Mouse (Mus musculus) stomach, postnatal 0 days (tissue): ENCODE data around the gene Gnptab. TPM values are rescaled to one million over a fixed set of nuclear protein-coding genes. Genes with fewer than 3 reads are reported as not detected.

Experiments used
- ATAC-seq: fragments of 200-750 bp; cut with Nextera tagmentation; 2 replicates; pipeline ENCODE4 v1.8.0; 2017; ENCODE audit not compliant: low FRiP score, low TSS enrichment
- DNase-seq: peaks from one replicate; pipeline ENCODE4 v3.0.0-alpha.2; 2016; ENCODE audit warnings: low spot score
- H3K27ac ChIP-seq: fragments of 300-500 bp; sonication (generic); replicated peaks from 2 replicates; pipeline ENCODE4 v1.5.1; 2014; ENCODE audit warnings: mild to moderate bottlenecking, control low read depth
- H3K27me3 ChIP-seq: fragments of 300-500 bp; sonication (generic); 2 replicates; pipeline ENCODE4 v1.6.1; 2014; ENCODE audit warnings: low read length; ENCODE audit not compliant: control insufficient read depth, insufficient read depth
- H3K36me3 ChIP-seq: fragments of 300-500 bp; sonication (generic); 2 replicates; pipeline ENCODE4 v1.6.1; 2014; ENCODE audit warnings: low read length, mixed read lengths; ENCODE audit not compliant: control insufficient read depth, insufficient read depth
- H3K4me1 ChIP-seq: fragments of 300-500 bp; sonication (generic); replicated peaks from 2 replicates; pipeline ENCODE4 v1.6.1; 2014; ENCODE audit warnings: antibody characterized with exemption; ENCODE audit not compliant: control insufficient read depth, insufficient read depth
- H3K4me2 ChIP-seq: fragments of 300-500 bp; sonication (generic); replicated peaks from 2 replicates; pipeline ENCODE4 v1.6.1; 2014; ENCODE audit warnings: low read depth, mild to moderate bottlenecking, control low read depth, moderate library complexity
- H3K4me3 ChIP-seq: fragments of 300-500 bp; sonication (generic); 2 replicates; pipeline ENCODE4 v1.5.1; 2014; ENCODE audit warnings: low read depth, low read length, control low read depth
- H3K9ac ChIP-seq: fragments of 300-500 bp; sonication (generic); 2 replicates; pipeline ENCODE4 v1.6.1; 2014; ENCODE audit warnings: mild to moderate bottlenecking, low read length, control low read depth, mixed read lengths
- H3K9me3 ChIP-seq: fragments of 300-500 bp; sonication (generic); 2 replicates; pipeline ENCODE4 v1.6.1; 2016; ENCODE audit warnings: low read length; ENCODE audit not compliant: control insufficient read depth
- CTCF ChIP-seq: IDR thresholded peaks from 2 replicates; pipeline ENCODE4 v1.5.1; 2016; ENCODE audit warnings: antibody characterized with exemption, low read depth, mild to moderate bottlenecking, moderate library complexity
- EP300 ChIP-seq: optimal IDR thresholded peaks from 2 replicates; pipeline ENCODE3; 2016; ENCODE audit warnings: antibody characterized with exemption
- WGBS: fragments of 180-500 bp; shearing (Covaris S2); extraction: QIAGEN DNeasy Blood & Tissue Kit; methylation state at CpG from one replicate; pipeline ENCODE4 v1.1.7; 2014; 5-methylcytosine and 5-hydroxymethylcytosine counted together
- polyA plus RNA-seq: library from polyadenylated mRNA; unstranded; fragments of >200 nt; fragmentation: Nextera tagmentation; extraction: Ambion mirVana; gene quantifications from 2 replicates; pipeline ENCODE4 v1.2.1, GENCODE M21; 2015

Gnptab gene
- polyA plus RNA-seq, 1 experiment from 2014 or later = 4.4 TPM

- H3K4me1 ChIP-seq = no peaks in the 10 kb centered on the region
- no peaks in the 10 kb centered on the region for H3K36me3 ChIP-seq
- H3K27me3 ChIP-seq = no peaks in the 10 kb centered on the region
- TF ChIP-seq EP300 (no peak), CTCF (no peak)
- no peak overlapping the region for H3K27ac ChIP-seq
- H3K4me3 ChIP-seq = no peak overlapping the region
- WGBS = 77% methylated on average over 6 of the region's 6 CpGs
- H3K9me3 ChIP-seq = no peaks in the 10 kb centered on the region
- no peak for DNase-seq
- no peak overlapping the region for H3K4me2 ChIP-seq
- no peak overlapping the region for H3K9ac ChIP-seq
- ATAC-seq = no peak
These were observed 19.8 kb downstream of the Gnptab start for GRCm38 (mm10) chr10:88398668-88399243.

DNA sequence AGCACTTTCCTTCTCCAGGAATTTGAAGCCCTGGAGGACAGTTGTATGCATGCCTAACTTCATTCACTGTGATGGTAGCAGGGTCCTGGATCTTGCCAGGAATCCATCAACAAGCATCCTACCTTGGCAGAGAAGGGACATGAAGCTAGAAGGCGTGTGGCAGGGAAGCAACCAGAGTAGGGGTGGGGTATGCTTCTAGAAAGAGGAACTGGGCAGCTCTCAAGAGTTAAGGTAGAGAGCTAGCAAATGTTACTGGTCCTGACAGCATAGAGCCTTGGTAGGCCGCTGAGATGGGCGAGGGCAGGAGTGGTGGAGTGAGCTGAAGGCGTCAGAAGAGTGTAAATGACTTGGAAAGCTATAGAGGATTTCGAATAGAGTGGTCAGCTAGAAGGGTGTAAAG, 20.3 kb downstream of the Gnptab start:
- TF ChIP-seq CTCF = no peak
- TF ChIP-seq EP300 = no peak
- H3K36me3 ChIP-seq = no peaks in the 10 kb centered on the region
- H3K9ac ChIP-seq = no peak overlapping the region
- H3K9me3 ChIP-seq = no peaks in the 10 kb centered on the region
- no peak for DNase-seq
- no peak overlapping the region for H3K4me3 ChIP-seq
- 85% methylated on average over 5 of the region's 5 CpGs for WGBS
- H3K27ac ChIP-seq = no peak overlapping the region
- H3K4me1 ChIP-seq = no peaks in the 10 kb centered on the region
- ATAC-seq = no peak
- no peaks in the 10 kb centered on the region for H3K27me3 ChIP-seq
- H3K4me2 ChIP-seq = no peak overlapping the region

GRCm38 (mm10) chr10:88403021-88403420, 24.1 kb downstream of the Gnptab start:
- TF ChIP-seq EP300 (no peak), CTCF (no peak)
- Histone ChIP-seq H3K27me3 (no peaks in the 10 kb centered on the region), H3K36me3 (no peaks in the 10 kb centered on the region), H3K9ac (no peak overlapping the region), H3K27ac (no peak overlapping the region), H3K9me3 (no peaks in the 10 kb centered on the region), H3K4me1 (no peaks in the 10 kb centered on the region), H3K4me3 (no peak overlapping the region), H3K4me2 (no peak overlapping the region)
- 87% methylated on average over 4 of the region's 4 CpGs for WGBS
- ATAC-seq (no peak), DNase-seq (no peak)

DNA sequence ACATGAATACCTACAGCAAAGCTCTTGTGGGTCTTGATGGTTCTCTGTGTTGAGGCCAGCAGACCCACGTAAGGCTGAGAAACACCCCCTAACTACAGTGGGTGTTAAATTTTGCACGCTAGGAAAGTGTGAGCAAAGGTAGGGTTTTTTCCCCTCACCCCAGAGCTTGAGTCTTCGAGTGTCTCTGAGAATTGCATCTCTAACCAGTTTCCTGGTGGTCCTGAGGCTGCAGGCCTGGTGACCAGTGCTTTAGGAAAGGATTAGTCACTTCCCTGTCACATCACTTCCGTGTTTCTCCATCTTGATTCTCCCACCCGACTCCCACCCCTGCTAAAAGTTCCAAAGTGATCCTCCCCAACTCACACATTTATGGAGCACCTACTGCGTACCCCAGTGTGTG, 25.3 kb downstream of the Gnptab start:
- Histone ChIP-seq H3K9ac (no peak overlapping the region), H3K9me3 (no peaks in the 10 kb centered on the region), H3K4me1 (no peaks in the 10 kb centered on the region), H3K4me3 (no peak overlapping the region), H3K27ac (no peak overlapping the region), H3K36me3 (no peaks in the 10 kb centered on the region), H3K4me2 (no peak overlapping the region), H3K27me3 (no peaks in the 10 kb centered on the region)
- 78% methylated on average over 6 of the region's 6 CpGs for WGBS
- no peak for TF ChIP-seq CTCF
- TF ChIP-seq EP300 = no peak
- DNase-seq (no peak), ATAC-seq (no peak)

DNA sequence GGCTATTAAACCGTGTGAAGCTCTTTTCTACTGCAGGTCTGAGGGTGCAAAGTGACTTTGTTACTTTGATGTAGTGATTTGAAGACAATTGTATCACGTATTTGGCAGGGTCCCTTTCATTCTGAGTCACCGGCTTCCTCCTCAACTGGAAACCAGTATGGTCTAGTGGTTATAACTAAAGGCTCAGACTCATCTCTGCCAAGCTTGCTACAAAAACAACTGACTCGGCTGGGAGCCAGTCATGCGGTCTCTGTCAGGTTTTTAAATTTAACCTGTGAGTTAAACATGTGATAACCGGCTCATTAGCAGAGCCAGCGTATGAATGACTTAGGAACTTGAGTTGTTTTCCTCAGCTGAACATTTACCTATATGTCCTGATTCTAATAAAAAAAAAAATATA, 26.9 kb downstream of the Gnptab start:
- no peak overlapping the region for H3K9ac ChIP-seq
- no peaks in the 10 kb centered on the region for H3K36me3 ChIP-seq
- no peak overlapping the region for H3K27ac ChIP-seq
- no peak for DNase-seq
- H3K4me2 ChIP-seq = no peak overlapping the region
- H3K4me3 ChIP-seq = no peak overlapping the region
- TF ChIP-seq EP300 (no peak), CTCF (no peak)
- ATAC-seq = no peak
- H3K27me3 ChIP-seq = no peaks in the 10 kb centered on the region
- no peaks in the 10 kb centered on the region for H3K9me3 ChIP-seq
- no peaks in the 10 kb centered on the region for H3K4me1 ChIP-seq
- 77% methylated on average over 7 of the region's 7 CpGs for WGBS

DNA sequence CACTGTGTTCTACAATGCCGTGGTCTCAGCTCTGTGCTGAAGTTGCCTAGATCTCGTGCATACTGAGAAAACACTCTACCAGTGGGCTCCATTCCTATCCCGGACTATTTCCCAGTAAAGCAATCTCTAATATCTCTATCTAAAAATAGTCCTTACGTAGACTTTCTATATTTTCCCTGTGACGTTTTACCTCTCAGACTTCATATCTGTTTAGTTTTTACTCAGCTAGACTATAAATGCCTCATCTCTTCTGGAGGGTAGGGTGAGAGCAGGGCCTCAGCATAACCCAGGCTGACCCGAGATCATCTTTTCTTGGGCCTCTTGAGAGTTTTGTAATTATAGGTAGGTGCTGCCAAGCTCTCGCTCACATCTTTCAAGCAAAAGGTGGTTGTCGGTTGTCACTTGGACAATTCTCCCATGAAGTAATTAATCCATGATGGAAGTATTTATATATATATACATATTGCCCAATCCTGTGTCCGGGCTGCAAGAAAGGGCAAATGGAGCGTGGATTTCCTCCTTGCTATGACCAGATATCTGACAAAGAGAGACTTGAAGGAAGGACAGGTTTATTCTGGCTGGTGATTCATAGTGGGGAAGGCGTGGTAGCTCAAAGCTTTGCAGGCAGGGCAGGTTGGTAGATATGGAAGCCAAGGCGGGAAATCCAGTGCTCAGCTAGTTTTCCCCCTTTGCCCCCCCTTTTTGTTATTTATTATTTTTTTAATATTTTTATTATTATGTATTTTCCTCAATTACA, 29.1 kb downstream of the Gnptab start:
- no peak overlapping the region for H3K4me2 ChIP-seq
- no peak overlapping the region for H3K4me3 ChIP-seq
- ATAC-seq (peak; percentile 80), DNase-seq (peak; percentile 25)
- H3K9me3 ChIP-seq = no peaks in the 10 kb centered on the region
- 75% methylated on average over 12 of the region's 12 CpGs for WGBS
- no peaks in the 10 kb centered on the region for H3K4me1 ChIP-seq
- TF ChIP-seq EP300 (no peak), CTCF (no peak)
- no peak overlapping the region for H3K9ac ChIP-seq
- no peaks in the 10 kb centered on the region for H3K36me3 ChIP-seq
- H3K27me3 ChIP-seq = no peaks in the 10 kb centered on the region
- no peak overlapping the region for H3K27ac ChIP-seq
